Mouse (Mus musculus): ENCODE data around the gene Cd5.

DNA sequence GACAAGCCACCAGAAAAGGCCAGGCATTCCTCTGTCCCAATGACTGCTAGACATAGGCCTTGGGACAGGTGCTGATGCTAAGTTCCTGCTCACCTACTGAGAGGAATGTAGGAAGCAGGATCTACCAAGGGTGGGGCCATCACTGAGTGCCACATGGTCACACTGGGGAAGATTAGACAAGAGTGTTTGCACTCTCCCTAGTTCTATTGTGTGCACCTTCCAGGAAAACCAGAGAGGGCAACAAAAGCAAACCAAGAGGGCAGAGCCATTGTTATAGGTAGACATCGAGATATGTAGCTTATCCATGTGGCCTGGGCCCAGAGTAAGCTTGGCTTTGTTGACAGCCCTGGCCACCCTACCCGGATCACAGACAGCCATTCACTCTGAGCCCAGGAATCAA, 53.1 kb downstream of the Cd5 start:
- TF ChIP-seq CTCF (IDR thresholded peaks at IDR 0.05; ENCODE audit: low read depth, low read length): no peak
- no peak for TF ChIP-seq POLR2A (IDR thresholded peaks at IDR 0.05; ENCODE audit: insufficient read depth, low read length)

Measured in ES-Bruce4 (cell line).